Mouse (Mus musculus): ENCODE data around the gene Asb16. TPM values are rescaled to one million over a fixed set of nuclear protein-coding genes. Genes with fewer than 3 reads are reported as not detected.

Gene Asb16
- polyA plus RNA-seq, 1 experiment from 2014 or later = 0.06 TPM

DNA sequence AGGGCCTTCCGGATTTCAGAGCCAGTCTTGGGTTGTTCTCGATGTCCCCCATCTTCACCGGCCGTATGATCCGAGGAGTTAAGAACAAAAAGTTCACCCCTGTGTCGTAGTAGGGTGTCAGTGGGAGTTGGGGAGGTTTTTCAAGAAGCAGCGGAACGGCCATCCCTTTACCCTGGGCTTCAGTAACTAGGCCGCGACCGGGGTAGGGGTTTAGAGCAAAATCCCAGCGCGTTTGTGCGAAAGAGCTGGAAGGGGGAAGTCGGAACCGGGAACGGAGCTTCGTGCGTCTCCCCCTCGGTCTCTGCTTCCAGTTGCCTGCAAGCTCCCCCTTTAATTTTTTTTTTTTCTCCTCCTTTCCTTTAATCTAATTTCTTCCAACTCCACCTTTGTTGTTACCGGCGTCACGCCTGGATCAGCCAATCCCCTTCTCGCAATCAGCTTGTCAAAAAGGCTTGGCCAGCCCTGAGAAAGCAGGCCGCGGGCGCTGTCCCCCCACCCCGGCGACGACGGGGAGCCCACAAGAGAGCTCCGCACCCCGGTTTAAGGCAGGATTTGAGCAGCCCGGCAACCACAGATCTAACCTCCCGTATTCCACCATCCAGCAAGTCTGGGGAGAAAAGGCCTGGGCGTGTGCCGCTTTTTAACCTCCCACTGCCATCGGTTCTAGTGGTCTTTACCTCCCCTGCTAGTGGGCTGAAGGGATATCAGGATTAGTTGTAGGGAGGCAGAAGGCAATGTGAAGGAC lies 51.6 kb downstream of the Asb16 start:
- H3K36me3 ChIP-seq = peaks cover 8% of the 10 kb centered on the region
- ATAC-seq (ENCODE audit: low read depth) (peak; percentile 24; the same call in 1 of the 2 replicates), DNase-seq (peak; percentile 83)
- no peaks in the 10 kb centered on the region for H3K9me3 ChIP-seq (replicated peaks)
- WGBS (ENCODE audit: insufficient replicate concordance) = 1% methylated on average over 38 of the region's 38 CpGs
- H3K4me3 ChIP-seq (replicated peaks) = peak overlapping the region; percentile 99
- peak overlapping the region; percentile 99 for H3K27ac ChIP-seq
- peak overlapping the region; percentile 100 for H3K9ac ChIP-seq
- H3K4me1 ChIP-seq (replicated peaks) = peaks cover 31% of the 10 kb centered on the region
- H3K27me3 ChIP-seq = peaks cover 29% of the 10 kb centered on the region
- peak overlapping the region; percentile 99 for H3K4me2 ChIP-seq

DNA sequence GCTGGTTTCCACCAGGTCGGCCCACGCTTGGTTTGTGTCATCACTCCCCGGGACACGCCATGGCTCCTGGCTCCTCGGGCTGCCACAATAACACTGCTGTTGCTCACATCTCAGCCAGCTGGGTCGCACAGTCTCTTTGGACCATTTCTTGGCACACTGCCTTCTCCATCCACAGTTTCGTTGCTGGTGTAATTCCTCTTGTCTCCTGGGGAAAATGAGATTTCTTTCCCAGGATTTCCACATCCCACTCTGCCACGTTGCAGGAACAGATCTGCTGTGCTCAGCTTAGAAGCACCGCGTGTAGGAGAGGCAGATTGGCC lies 52.1 kb downstream of the Asb16 start:
- no peak for DNase-seq
- Histone ChIP-seq H3K4me1 (replicated peaks) (peaks cover 26% of the 10 kb centered on the region), H3K4me2 (peak overlapping the region; percentile 99), H3K36me3 (peaks cover 3% of the 10 kb centered on the region), H3K9ac (peak overlapping the region; percentile 100), H3K27ac (peak overlapping the region; percentile 99), H3K9me3 (replicated peaks) (no peaks in the 10 kb centered on the region), H3K4me3 (replicated peaks) (peak overlapping the region; percentile 99), H3K27me3 (peaks cover 29% of the 10 kb centered on the region)
- WGBS (ENCODE audit: insufficient replicate concordance) = 30% methylated on average over 10 of the region's 10 CpGs
- ATAC-seq (ENCODE audit: low read depth) = no peak

GRCm38 (mm10) chr11:102321931-102322330 lies 53.4 kb downstream of the Asb16 start:
- no peaks in the 10 kb centered on the region for H3K36me3 ChIP-seq
- peaks cover 34% of the 10 kb centered on the region for H3K27me3 ChIP-seq
- 0 out of 2 replicates have a peak overlapping the region, but pooled peaks have one; percentile 13 for H3K9ac ChIP-seq
- DNase-seq (no peak), ATAC-seq (ENCODE audit: low read depth) (no peak)
- WGBS (ENCODE audit: insufficient replicate concordance) = 69% methylated on average over 6 of the region's 6 CpGs
- no peak overlapping the region for H3K4me3 ChIP-seq (replicated peaks)
- H3K4me2 ChIP-seq = no peak overlapping the region
- peaks cover 17% of the 10 kb centered on the region for H3K4me1 ChIP-seq (replicated peaks)
- no peak overlapping the region for H3K27ac ChIP-seq
- H3K9me3 ChIP-seq (replicated peaks) = no peaks in the 10 kb centered on the region

- no peak for ATAC-seq (ENCODE audit: low read depth)
- no peak overlapping the region for H3K4me2 ChIP-seq
- no peak overlapping the region for H3K4me3 ChIP-seq (replicated peaks)
- H3K36me3 ChIP-seq = no peaks in the 10 kb centered on the region
- no peak for DNase-seq
- H3K27me3 ChIP-seq = peaks cover 48% of the 10 kb centered on the region
- H3K9ac ChIP-seq = no peak overlapping the region
- no peaks in the 10 kb centered on the region for H3K9me3 ChIP-seq (replicated peaks)
- WGBS (ENCODE audit: insufficient replicate concordance) = 67% methylated on average over 1 of the region's 1 CpGs
- H3K4me1 ChIP-seq (replicated peaks) = peaks cover 17% of the 10 kb centered on the region
- no peak overlapping the region for H3K27ac ChIP-seq
These were observed 55.0 kb downstream of the Asb16 start for GRCm38 (mm10) chr11:102323516-102323915.

- Histone ChIP-seq H3K4me3 (replicated peaks) (no peak overlapping the region), H3K9ac (no peak overlapping the region), H3K4me2 (no peak overlapping the region), H3K27ac (no peak overlapping the region), H3K27me3 (peaks cover 49% of the 10 kb centered on the region), H3K36me3 (no peaks in the 10 kb centered on the region), H3K9me3 (replicated peaks) (no peaks in the 10 kb centered on the region), H3K4me1 (replicated peaks) (no peaks in the 10 kb centered on the region)
- DNase-seq = no peak
- no peak for ATAC-seq (ENCODE audit: low read depth)
- WGBS (ENCODE audit: insufficient replicate concordance) = 54% methylated on average over 5 of the region's 5 CpGs
These were observed 58.7 kb downstream of the Asb16 start for GRCm38 (mm10) chr11:102327250-102327649.

- peaks cover 46% of the 10 kb centered on the region for H3K27me3 ChIP-seq
- ATAC-seq (ENCODE audit: low read depth) = no peak
These were observed 59.3 kb downstream of the Asb16 start for GRCm38 (mm10) chr11:102327839-102328238.

More at GRCm38 (mm10) chr11:102327839-102328238, 59.3 kb downstream of the Asb16 start:
- Histone ChIP-seq H3K4me1 (replicated peaks) (no peaks in the 10 kb centered on the region), H3K4me3 (replicated peaks) (no peak overlapping the region), H3K4me2 (no peak overlapping the region), H3K9ac (no peak overlapping the region), H3K36me3 (no peaks in the 10 kb centered on the region), H3K9me3 (replicated peaks) (no peaks in the 10 kb centered on the region), H3K27ac (no peak overlapping the region)
- no peak for DNase-seq
- 66% methylated on average over 7 of the region's 7 CpGs for WGBS (ENCODE audit: insufficient replicate concordance)

Small RNA genes lying within 50 kb of the gene (microRNA-seq; reads per million reads assigned to microRNA genes)
- 2.9 reads per million, percentile 3 among the genes with 10 or more reads in this experiment for gene Mir8101

Other genes with a start within 250 kb of the Asb16 start
- gene Mpp3, start 240.3 kb upstream of the Asb16 start, polyA plus RNA-seq (2015; fragmentation: Nextera tagmentation; extraction: Ambion mirVana) = 0.24 and 0.36 TPM in 2 replicates
- 0.51 and 0.63 TPM in 2 replicates for gene Cd300lg, start 227.2 kb upstream of the Asb16 start, polyA plus RNA-seq (2015; fragmentation: Nextera tagmentation; extraction: Ambion mirVana)
- gene Mpp2, start 180.2 kb upstream of the Asb16 start, polyA plus RNA-seq (2015; fragmentation: Nextera tagmentation; extraction: Ambion mirVana) = 10.2 and 13.3 TPM in 2 replicates
- not detected in 2 replicates for gene Ppy, start 167.4 kb upstream of the Asb16 start, polyA plus RNA-seq (2015; fragmentation: Nextera tagmentation; extraction: Ambion mirVana)
- not detected in 2 replicates for gene Pyy, start 160.9 kb upstream of the Asb16 start, polyA plus RNA-seq (2015; fragmentation: Nextera tagmentation; extraction: Ambion mirVana)
- 8.7 and 11.2 TPM in 2 replicates for gene Nags, start 123.2 kb upstream of the Asb16 start, polyA plus RNA-seq (2015; fragmentation: Nextera tagmentation; extraction: Ambion mirVana)
- gene Tmem101, start 112.3 kb upstream of the Asb16 start, polyA plus RNA-seq (2015; fragmentation: Nextera tagmentation; extraction: Ambion mirVana) = 12.8 and 14.3 TPM in 2 replicates
- gene Lsm12, start 83.4 kb upstream of the Asb16 start, polyA plus RNA-seq (2015; fragmentation: Nextera tagmentation; extraction: Ambion mirVana) = 92.6 and 95.3 TPM in 2 replicates
- gene G6pc3, start 79.1 kb upstream of the Asb16 start, polyA plus RNA-seq (2015; fragmentation: Nextera tagmentation; extraction: Ambion mirVana) = 14.0 and 14.4 TPM in 2 replicates
- gene Hdac5, start 38.6 kb upstream of the Asb16 start, polyA plus RNA-seq (2015; fragmentation: Nextera tagmentation; extraction: Ambion mirVana) = 12.8 and 12.9 TPM in 2 replicates
- 14.6 and 16.4 TPM in 2 replicates for gene BC030867, start 19.9 kb upstream of the Asb16 start, polyA plus RNA-seq (2015; fragmentation: Nextera tagmentation; extraction: Ambion mirVana)
- 22.8 and 24.9 TPM in 2 replicates for gene Tmub2, start 16.2 kb downstream of the Asb16 start, polyA plus RNA-seq (2015; fragmentation: Nextera tagmentation; extraction: Ambion mirVana)
- gene Atxn7l3, start 27.9 kb downstream of the Asb16 start, polyA plus RNA-seq (2015; fragmentation: Nextera tagmentation; extraction: Ambion mirVana) = 4.6 and 4.9 TPM in 2 replicates
- gene Ubtf, start 51.0 kb downstream of the Asb16 start, polyA plus RNA-seq (2015; fragmentation: Nextera tagmentation; extraction: Ambion mirVana) = 70.0 and 81.5 TPM in 2 replicates
- gene Slc4a1, start 97.5 kb downstream of the Asb16 start, polyA plus RNA-seq (2015; fragmentation: Nextera tagmentation; extraction: Ambion mirVana) = 734 and 914 TPM in 2 replicates
- gene Rundc3a, start 124.7 kb downstream of the Asb16 start, polyA plus RNA-seq (2015; fragmentation: Nextera tagmentation; extraction: Ambion mirVana) = 1.5 and 1.7 TPM in 2 replicates
- gene Slc25a39, start 139.2 kb downstream of the Asb16 start, polyA plus RNA-seq (2015; fragmentation: Nextera tagmentation; extraction: Ambion mirVana) = 388 and 390 TPM in 2 replicates
- 59.5 and 63.3 TPM in 2 replicates for gene Grn, start 161.6 kb downstream of the Asb16 start, polyA plus RNA-seq (2015; fragmentation: Nextera tagmentation; extraction: Ambion mirVana)
- 0.25 and 0.41 TPM in 2 replicates for gene Fam171a2, start 178.9 kb downstream of the Asb16 start, polyA plus RNA-seq (2015; fragmentation: Nextera tagmentation; extraction: Ambion mirVana)
- 41.8 and 45.1 TPM in 2 replicates for gene Itga2b, start 201.4 kb downstream of the Asb16 start, polyA plus RNA-seq (2015; fragmentation: Nextera tagmentation; extraction: Ambion mirVana)